Mouse (Mus musculus) cerebellum, adult (tissue): Measurements from ENCODE around the gene Setd1b.
"Not testable (repeated sequence)": the region's sequence is repeated elsewhere in the genome, so short reads cannot be mapped to it uniquely, and the experiment has no call there.

Source experiments
- ATAC-seq: cut with Nextera tagmentation; 2 replicates; pipeline ENCODE4 v1.9.2; 2017; ENCODE audit warnings: mild to moderate bottlenecking, moderate library complexity, mixed read lengths; ENCODE audit not compliant: insufficient number of reproducible peaks, low FRiP score, low TSS enrichment

The Setd1b gene

GRCm38 (mm10) chr5:123195500-123196000 is 53.6 kb downstream of the Setd1b start:
- ATAC-seq, result no peak

GRCm38 (mm10) chr5:123196746-123197145 is 54.8 kb downstream of the Setd1b start:
- no peak for ATAC-seq

GRCm38 (mm10) chr5:123198523-123198922 is 56.5 kb downstream of the Setd1b start:
- ATAC-seq, result no peak

GRCm38 (mm10) chr5:123200816-123201522 is 59.0 kb downstream of the Setd1b start:
- not testable (repeated sequence) for ATAC-seq

GRCm38 (mm10) chr5:123201523-123201892 is 59.5 kb downstream of the Setd1b start:
- no peak for ATAC-seq

- ATAC-seq, result no peak
Measured at GRCm38 (mm10) chr5:123201987-123202386, 60.0 kb downstream of the Setd1b start.

GRCm38 (mm10) chr5:123202771-123203170 is 60.8 kb downstream of the Setd1b start:
- ATAC-seq, result not testable (repeated sequence)

- ATAC-seq, result not testable (repeated sequence)
Measured at GRCm38 (mm10) chr5:123203591-123203990, 61.6 kb downstream of the Setd1b start.
